Mouse (Mus musculus) cerebellum, adult 2 months (tissue): ENCODE data around the gene Tmsb15b1.

ENCODE experiments used
- CTCF ChIP-seq: fragments of 200-500 bp; IDR thresholded peaks from 2 replicates; pipeline ENCODE4 v1.5.1; 2011; ENCODE audit warnings: low read depth, mild to moderate bottlenecking, control low read depth, low read length, moderate library complexity, borderline replicate concordance; ENCODE audit not compliant: insufficient read depth
- POLR2A ChIP-seq: fragments of 200-500 bp; IDR thresholded peaks from 2 replicates; pipeline ENCODE4 v1.6.1; 2011; ENCODE audit warnings: low read length, control low read depth, borderline replicate concordance; ENCODE audit not compliant: insufficient read depth

DNA sequence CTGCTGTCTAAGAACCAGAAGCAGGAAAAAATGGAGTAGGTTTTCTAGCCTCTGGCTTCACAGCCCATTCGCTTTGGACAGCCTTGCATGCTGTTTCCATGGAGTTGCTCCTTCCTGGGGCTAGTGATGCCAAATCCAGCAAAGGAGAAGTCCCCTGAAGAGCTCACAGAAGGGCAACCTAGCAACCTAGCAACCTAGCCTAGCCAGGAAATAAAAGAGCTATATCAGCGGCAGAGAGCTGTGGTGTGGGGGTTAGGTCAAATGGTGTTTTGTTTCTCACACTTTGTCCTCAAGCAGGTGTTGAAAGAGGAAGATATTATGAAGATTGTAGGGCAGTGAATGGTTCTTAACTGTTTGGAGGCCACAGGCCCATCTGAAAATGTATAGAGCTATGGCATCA is 14.6 kb upstream of the Tmsb15b1 start:
- no peak for TF ChIP-seq CTCF
- no peak for TF ChIP-seq POLR2A
